Mouse (Mus musculus) lung, adult 2 months (tissue): ENCODE results near the gene Cyyr1.

Experiments used
- CTCF ChIP-seq: fragments of 200-500 bp; IDR thresholded peaks from 2 replicates; pipeline ENCODE4 v1.5.1; 2011; ENCODE audit warnings: mild to moderate bottlenecking, low read length, control low read depth; ENCODE audit not compliant: insufficient read depth
- POLR2A ChIP-seq: fragments of 200-500 bp; IDR thresholded peaks from 2 replicates; pipeline ENCODE4 v1.6.1; 2011; ENCODE audit warnings: low read depth, mild to moderate bottlenecking, control low read depth, low read length, borderline replicate concordance; ENCODE audit errors: extremely low read depth

DNA sequence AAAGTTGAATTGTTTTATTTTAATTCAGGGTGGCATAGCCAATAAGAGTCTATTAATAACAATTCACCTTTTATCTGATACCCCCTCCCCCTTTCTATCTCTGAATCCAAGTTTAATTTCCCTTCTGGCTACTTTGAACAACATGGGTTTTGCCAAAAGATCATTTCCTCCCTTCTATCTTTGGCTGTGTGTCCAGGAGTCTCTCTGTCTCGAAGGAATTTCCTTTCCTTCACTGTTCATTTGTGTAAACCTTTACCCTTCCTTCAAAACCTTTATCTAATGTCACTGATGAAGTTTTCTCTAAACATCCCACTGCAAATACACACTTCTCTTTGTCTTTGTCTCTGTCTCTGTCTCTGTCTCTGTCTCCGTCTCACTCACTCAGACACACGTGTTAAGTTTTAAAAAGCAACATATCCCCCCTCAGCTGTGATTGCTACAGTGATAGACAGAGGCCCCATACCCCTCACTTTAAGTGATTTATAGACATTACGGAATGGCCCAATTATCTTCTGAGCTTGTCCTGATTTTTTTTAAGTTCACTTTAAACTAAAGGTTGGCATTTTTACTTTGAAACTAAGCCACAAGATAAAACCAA is 11.4 kb downstream of the Cyyr1 start:
- TF ChIP-seq POLR2A (no peak), CTCF (no peak)
